Mouse (Mus musculus) midbrain, postnatal 0 days (tissue): ENCODE measurements around the gene Kif26a. TPM values are rescaled to one million over a fixed set of nuclear protein-coding genes. Genes with fewer than 3 reads are reported as not detected.
A peak's percentile ranks its signal among the peaks of the same experiment; 100 is the strongest.

Experiments
- ATAC-seq: fragments of 200-750 bp; cut with Nextera tagmentation; 2 replicates; pipeline ENCODE4 v1.8.0; 2017; ENCODE audit warnings: moderate number of reproducible peaks, mild to moderate bottlenecking, moderate TSS enrichment, moderate library complexity; ENCODE audit not compliant: low FRiP score
- DNase-seq: peaks from one replicate; pipeline ENCODE4 v3.0.0-alpha.2; 2015; ENCODE audit warnings: low spot score
- H3K27ac ChIP-seq: fragments of 300-500 bp; sonication (generic); 2 replicates; pipeline ENCODE4 v1.5.1; 2014; ENCODE audit warnings: low read depth, mild to moderate bottlenecking, low read length, mixed read lengths
- H3K27me3 ChIP-seq: fragments of 300-500 bp; sonication (generic); 2 replicates; pipeline ENCODE4 v1.6.1; 2014; ENCODE audit warnings: low read length, control low read depth, mixed read lengths; ENCODE audit not compliant: insufficient read depth
- H3K36me3 ChIP-seq: fragments of 300-500 bp; sonication (generic); 2 replicates; pipeline ENCODE4 v1.6.1; 2014; ENCODE audit warnings: low read length, control low read depth, mixed read lengths; ENCODE audit not compliant: insufficient read depth
- H3K4me1 ChIP-seq: fragments of 300-500 bp; sonication (generic); 2 replicates; pipeline ENCODE4 v1.6.1; 2014; ENCODE audit warnings: mild to moderate bottlenecking, control low read depth, antibody characterized with exemption, low read length, mixed read lengths; ENCODE audit not compliant: insufficient read depth
- H3K4me2 ChIP-seq: fragments of 300-500 bp; sonication (generic); 2 replicates; pipeline ENCODE4 v1.6.1; 2014; ENCODE audit warnings: low read depth, mild to moderate bottlenecking, low read length, mixed read lengths; ENCODE audit not compliant: poor library complexity, severe bottlenecking
- H3K4me3 ChIP-seq: fragments of 300-500 bp; sonication (generic); 2 replicates; pipeline ENCODE4 v1.5.1; 2014; ENCODE audit warnings: low read depth, mild to moderate bottlenecking, low read length, moderate library complexity
- H3K9ac ChIP-seq: fragments of 300-500 bp; sonication (generic); replicated peaks from 2 replicates; pipeline ENCODE4 v1.6.1; 2014; ENCODE audit warnings: mild to moderate bottlenecking, low read length, moderate library complexity, mixed read lengths; ENCODE audit not compliant: poor library complexity, severe bottlenecking
- H3K9me3 ChIP-seq: fragments of 300-500 bp; sonication (generic); 2 replicates; pipeline ENCODE4 v1.6.1; 2016; ENCODE audit warnings: low read length, control low read depth
- CTCF ChIP-seq: IDR thresholded peaks from 2 replicates; pipeline ENCODE4 v1.5.1; 2016; ENCODE audit warnings: antibody characterized with exemption, mild to moderate bottlenecking
- WGBS: fragments of 180-500 bp; shearing (Covaris S2); extraction: QIAGEN DNeasy Blood & Tissue Kit; methylation state at CpG from one replicate; pipeline ENCODE4 v1.1.7; 2014; 5-methylcytosine and 5-hydroxymethylcytosine counted together
- polyA plus RNA-seq: library from polyadenylated mRNA; unstranded; fragments of >200 nt; fragmentation: Nextera tagmentation; extraction: Ambion mirVana; gene quantifications from 2 replicates; pipeline ENCODE4 v1.2.1, GENCODE M21; 2015
- total RNA-seq: library from RNA; depleted of rRNA; stranded (reverse); fragments of >200 nt; gene quantifications from 2 replicates; pipeline ENCODE4 v1.2.3, GENCODE M21; 2014

Kif26a gene
- total and polyA plus RNA-seq, 2 experiments from 2014 or later = 2.4 to 26.5 TPM

DNA sequence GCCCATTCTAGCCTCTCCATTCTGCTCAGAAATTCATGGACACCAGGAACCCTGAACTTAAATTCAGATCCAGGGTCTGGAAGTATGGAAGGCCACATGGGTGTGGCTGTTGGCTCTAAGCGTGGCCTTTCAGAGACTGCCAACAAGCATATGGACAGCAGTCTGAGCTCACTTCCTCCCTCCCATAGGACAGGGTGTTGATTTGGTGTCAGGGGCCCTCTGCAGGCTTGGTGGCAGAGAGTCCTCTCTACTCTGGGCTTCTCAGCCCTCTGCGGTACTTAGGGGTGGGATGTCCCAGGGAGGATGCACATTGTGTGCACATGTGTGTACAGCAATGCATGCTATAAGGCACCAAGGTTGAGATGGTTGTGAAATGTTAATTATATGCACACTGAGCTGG is 54.0 kb downstream of the Kif26a start:
- Histone ChIP-seq H3K36me3 (no peaks in the 10 kb centered on the region), H3K27ac (no peak overlapping the region), H3K4me3 (no peak overlapping the region), H3K4me1 (peaks cover 4% of the 10 kb centered on the region; the same call in 1 of the 2 replicates), H3K9ac (no peak overlapping the region), H3K27me3 (no peaks in the 10 kb centered on the region; the same call in none of the 2 replicates), H3K9me3 (no peaks in the 10 kb centered on the region), H3K4me2 (no peak overlapping the region)
- no peak for ATAC-seq
- 76% methylated on average over 2 of the region's 2 CpGs for WGBS
- TF ChIP-seq CTCF = no peak
- no peak for DNase-seq

DNA sequence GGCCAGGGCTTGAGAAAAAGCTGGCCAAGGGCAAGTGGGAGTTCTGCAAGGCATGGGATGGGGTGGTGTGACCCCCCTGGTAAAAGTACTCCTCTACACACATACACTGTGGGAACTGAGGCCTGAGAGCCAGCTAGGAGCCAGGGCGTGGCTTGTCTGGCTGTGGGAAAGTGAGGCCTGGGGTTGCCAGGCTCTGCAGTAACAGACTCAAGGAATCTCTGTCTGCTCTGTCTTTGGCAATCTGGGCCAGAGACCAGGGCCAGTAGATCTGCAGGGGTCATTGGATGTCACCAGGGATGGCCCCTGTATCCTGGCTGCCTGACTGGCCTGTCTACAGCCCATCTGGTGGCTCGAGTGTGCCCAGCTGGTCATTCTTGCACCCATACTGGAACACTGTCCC is 61.2 kb downstream of the Kif26a start:
- no peak overlapping the region for H3K4me2 ChIP-seq
- WGBS = 44% methylated on average over 2 of the region's 2 CpGs
- ATAC-seq (peak; percentile 66; the same call in 1 of the 2 replicates), DNase-seq (peak; percentile 60)
- no peaks in the 10 kb centered on the region for H3K36me3 ChIP-seq
- H3K9ac ChIP-seq = no peak overlapping the region
- TF ChIP-seq CTCF = no peak
- H3K9me3 ChIP-seq = no peaks in the 10 kb centered on the region
- H3K4me3 ChIP-seq = no peak overlapping the region
- H3K4me1 ChIP-seq = no peaks in the 10 kb centered on the region; the same call in 1 of the 2 replicates
- H3K27ac ChIP-seq = no peak overlapping the region
- no peaks in the 10 kb centered on the region for H3K27me3 ChIP-seq

DNA sequence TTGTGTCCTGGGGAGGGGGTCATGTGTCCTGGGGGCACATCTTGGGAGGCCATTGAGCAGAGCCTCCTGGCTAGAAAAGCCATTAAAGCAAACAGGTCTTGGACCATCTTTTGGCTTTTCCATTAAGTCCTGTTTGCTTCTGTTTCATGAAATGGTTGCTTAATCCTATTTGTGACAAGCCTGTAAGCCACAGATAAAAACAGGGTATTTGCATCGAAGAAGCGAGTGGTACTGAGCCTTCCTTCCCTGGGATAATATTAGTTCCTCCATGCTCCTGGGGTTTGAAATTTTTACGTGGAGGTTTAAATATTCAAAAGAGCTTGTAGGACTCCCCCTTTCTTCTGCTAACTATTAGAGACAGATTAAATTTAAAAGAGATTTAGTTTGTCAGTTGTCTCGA is 61.7 kb downstream of the Kif26a start:
- Histone ChIP-seq H3K4me1 (no peaks in the 10 kb centered on the region; the same call in 1 of the 2 replicates), H3K9me3 (no peaks in the 10 kb centered on the region), H3K4me3 (no peak overlapping the region), H3K27me3 (no peaks in the 10 kb centered on the region), H3K4me2 (no peak overlapping the region), H3K27ac (no peak overlapping the region), H3K36me3 (no peaks in the 10 kb centered on the region), H3K9ac (no peak overlapping the region)
- WGBS = 16% methylated on average over 4 of the region's 4 CpGs
- DNase-seq (no peak), ATAC-seq (no peak)
- TF ChIP-seq CTCF = no peak

DNA sequence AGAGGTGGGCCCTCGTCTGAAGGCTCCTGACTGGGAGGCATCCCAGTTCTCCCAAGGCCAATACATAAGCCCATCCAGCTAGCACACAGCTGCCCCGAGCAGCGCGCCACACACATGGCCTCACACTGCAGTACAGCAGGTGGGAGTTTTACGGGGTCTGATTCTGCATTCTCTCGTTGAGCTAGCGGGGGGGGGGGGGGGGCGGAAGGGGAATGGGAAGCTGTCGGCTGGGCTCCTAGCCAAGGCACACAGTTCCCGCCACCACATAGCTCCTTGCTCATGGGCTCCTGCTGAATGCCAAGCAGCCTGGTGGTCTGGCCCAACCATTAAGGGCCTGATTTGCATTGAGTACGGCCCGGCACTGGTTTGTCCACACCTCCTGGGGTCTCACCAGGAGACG is 64.6 kb downstream of the Kif26a start:
- ATAC-seq (no peak), DNase-seq (peak; percentile 60)
- Histone ChIP-seq H3K36me3 (no peaks in the 10 kb centered on the region), H3K9ac (no peak overlapping the region), H3K4me3 (no peak overlapping the region), H3K27ac (no peak overlapping the region), H3K9me3 (no peaks in the 10 kb centered on the region), H3K27me3 (no peaks in the 10 kb centered on the region), H3K4me1 (peaks cover 5% of the 10 kb centered on the region; the same call in 1 of the 2 replicates), H3K4me2 (no peak overlapping the region)
- no peak for TF ChIP-seq CTCF
- 26% methylated on average over 11 of the region's 13 CpGs for WGBS

DNA sequence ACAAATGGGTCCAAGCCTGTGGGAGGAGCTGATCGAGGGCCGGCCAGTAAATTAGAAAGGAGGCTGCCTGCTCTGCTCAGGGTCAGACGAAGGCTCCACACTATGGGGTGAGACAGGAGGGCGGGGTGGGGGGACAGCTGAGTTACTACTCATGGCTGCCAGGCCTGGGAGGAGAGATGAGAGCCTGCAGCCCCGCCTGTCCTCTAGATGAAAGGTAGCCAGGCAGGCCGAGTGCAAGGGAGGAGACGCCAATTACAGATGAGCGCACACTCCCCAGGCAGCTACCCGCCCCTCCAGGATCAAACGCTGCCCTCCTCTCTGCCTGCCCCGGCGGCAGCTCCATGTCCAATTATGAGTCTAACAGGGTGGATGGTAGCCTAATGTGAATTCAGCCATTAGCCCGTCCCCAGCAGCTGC is 68.4 kb downstream of the Kif26a start:
- peaks cover 5% of the 10 kb centered on the region; the same call in 1 of the 2 replicates for H3K4me1 ChIP-seq
- WGBS = 18% methylated on average over 13 of the region's 13 CpGs
- DNase-seq (peak; percentile 17), ATAC-seq (peak; percentile 32; the same call in 1 of the 2 replicates)
- no peak overlapping the region for H3K4me3 ChIP-seq
- no peak overlapping the region for H3K27ac ChIP-seq
- TF ChIP-seq CTCF = no peak
- no peaks in the 10 kb centered on the region for H3K27me3 ChIP-seq
- H3K4me2 ChIP-seq = no peak overlapping the region
- H3K9me3 ChIP-seq = no peaks in the 10 kb centered on the region
- no peaks in the 10 kb centered on the region for H3K36me3 ChIP-seq
- H3K9ac ChIP-seq = no peak overlapping the region

DNA sequence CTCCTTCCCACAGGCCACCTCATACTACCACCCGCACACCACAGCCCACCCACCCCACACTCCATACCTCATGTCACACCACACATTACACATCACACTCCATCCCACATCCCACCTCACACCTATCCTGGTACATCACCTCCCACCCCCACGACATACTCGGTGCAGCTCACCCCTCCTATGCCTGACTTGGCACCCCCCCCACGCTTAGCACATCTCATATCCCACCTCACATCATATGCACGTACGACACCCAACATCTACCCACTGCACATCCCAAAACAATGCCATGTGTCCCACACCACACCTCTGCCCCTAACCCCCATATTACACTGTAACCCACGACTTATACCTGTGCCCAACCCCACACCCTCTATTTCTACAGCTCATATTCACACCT is 69.5 kb downstream of the Kif26a start:
- TF ChIP-seq CTCF = no peak
- WGBS = 88% methylated on average over 7 of the region's 7 CpGs
- no peak overlapping the region for H3K4me3 ChIP-seq
- peaks cover 5% of the 10 kb centered on the region; the same call in 1 of the 2 replicates for H3K4me1 ChIP-seq
- no peak overlapping the region for H3K27ac ChIP-seq
- no peaks in the 10 kb centered on the region for H3K9me3 ChIP-seq
- H3K36me3 ChIP-seq = no peaks in the 10 kb centered on the region
- H3K4me2 ChIP-seq = no peak overlapping the region
- no peak overlapping the region for H3K9ac ChIP-seq
- H3K27me3 ChIP-seq = no peaks in the 10 kb centered on the region
- no peak for DNase-seq
- no peak for ATAC-seq
